Mouse (Mus musculus): ENCODE data around the gene Olfr360. TPM values are rescaled to one million over a fixed set of nuclear protein-coding genes. Genes with fewer than 3 reads are reported as not detected.
"Not testable (repeated sequence)": the region's sequence is repeated elsewhere in the genome, so short reads cannot be mapped to it uniquely, and the experiment has no call there.

The Olfr360 gene
- not detected in 2 replicates for polyA plus RNA-seq (2015; fragmentation: Nextera tagmentation; extraction: Ambion mirVana)

GRCm38 (mm10) chr2:37065446-37065845, at the start of gene Olfr360:
Olfr360 (plus strand) TSS chr2:37065746.
- no peaks in the 10 kb centered on the region for H3K9me3 ChIP-seq (replicated peaks)
- no peak for ATAC-seq (replicated peaks; ENCODE audit: insufficient number of reproducible peaks, insufficient read depth, low FRiP score, low read depth)
- H3K27me3 ChIP-seq, result no peaks in the 10 kb centered on the region
- H3K4me3 ChIP-seq, result no peak within 1 kb of the TSS
- H3K36me3 ChIP-seq, result no peaks in the 10 kb centered on the region
- H3K4me1 ChIP-seq (replicated peaks), result no peaks in the 10 kb centered on the region
- no peak within 1 kb of the TSS for H3K27ac ChIP-seq
- no peak within 1 kb of the TSS for H3K4me2 ChIP-seq
- H3K9ac ChIP-seq, result no peak within 1 kb of the TSS

GRCm38 (mm10) chr2:37089190-37089589, 23.6 kb downstream of the Olfr360 start, which contains the start of gene Olfr361:
Olfr361 (minus strand) TSS chr2:37089290.
- H3K4me2 ChIP-seq; H3K9ac ChIP-seq; H3K9me3 ChIP-seq (replicated peaks); H3K36me3 ChIP-seq; H3K4me3 ChIP-seq; H3K27me3 ChIP-seq; ATAC-seq (replicated peaks; ENCODE audit: insufficient number of reproducible peaks, insufficient read depth, low FRiP score, low read depth); H3K27ac ChIP-seq; H3K4me1 ChIP-seq (replicated peaks): not testable (repeated sequence)
- 47% methylated on average over 1 of the region's 1 CpGs for WGBS

- H3K4me3 ChIP-seq, result no peak within 1 kb of the TSS
- no peak within 1 kb of the TSS for H3K4me2 ChIP-seq
- H3K9ac ChIP-seq, result no peak within 1 kb of the TSS
- H3K9me3 ChIP-seq (replicated peaks), result peaks cover 16% of the 10 kb centered on the region; the same call in 1 of the 2 replicates
- WGBS, result 88% methylated on average over 1 of the region's 1 CpGs
- no peaks in the 10 kb centered on the region for H3K36me3 ChIP-seq
- H3K27me3 ChIP-seq, result no peaks in the 10 kb centered on the region
- no peak within 1 kb of the TSS for H3K27ac ChIP-seq
- no peaks in the 10 kb centered on the region for H3K4me1 ChIP-seq (replicated peaks)
- no peak for ATAC-seq (replicated peaks; ENCODE audit: insufficient number of reproducible peaks, insufficient read depth, low FRiP score, low read depth)
These were observed 52.3 kb downstream of the Olfr360 start, which contains the start of gene Olfr362 for GRCm38 (mm10) chr2:37117810-37118209. Olfr362 (minus strand) TSS chr2:37117910.

Other genes with a start within 250 kb of the Olfr360 start
- not detected in 2 replicates for gene Olfr3, start 248.7 kb upstream of the Olfr360 start, polyA plus RNA-seq (2015; fragmentation: Nextera tagmentation; extraction: Ambion mirVana)
- not detected in 2 replicates for gene Olfr350, start 219.4 kb upstream of the Olfr360 start, polyA plus RNA-seq (2015; fragmentation: Nextera tagmentation; extraction: Ambion mirVana)
- not detected in 2 replicates for gene Olfr351, start 203.1 kb upstream of the Olfr360 start, polyA plus RNA-seq (2015; fragmentation: Nextera tagmentation; extraction: Ambion mirVana)
- gene Olfr352, start 197.3 kb upstream of the Olfr360 start, polyA plus RNA-seq (2015; fragmentation: Nextera tagmentation; extraction: Ambion mirVana), result not detected in 2 replicates
- not detected in 2 replicates for gene Olfr353, start 172.8 kb upstream of the Olfr360 start, polyA plus RNA-seq (2015; fragmentation: Nextera tagmentation; extraction: Ambion mirVana)
- gene Olfr354, start 160.1 kb upstream of the Olfr360 start, polyA plus RNA-seq (2015; fragmentation: Nextera tagmentation; extraction: Ambion mirVana), result not detected in 2 replicates
- not detected in 2 replicates for gene Olfr355, start 136.8 kb upstream of the Olfr360 start, polyA plus RNA-seq (2015; fragmentation: Nextera tagmentation; extraction: Ambion mirVana)
- not detected in 2 replicates for gene Olfr356, start 128.6 kb upstream of the Olfr360 start, polyA plus RNA-seq (2015; fragmentation: Nextera tagmentation; extraction: Ambion mirVana)
- not detected in 2 replicates for gene Olfr357, start 71.9 kb upstream of the Olfr360 start, polyA plus RNA-seq (2015; fragmentation: Nextera tagmentation; extraction: Ambion mirVana)
- not detected in 2 replicates for gene Olfr358, start 56.4 kb upstream of the Olfr360 start, polyA plus RNA-seq (2015; fragmentation: Nextera tagmentation; extraction: Ambion mirVana)
- gene Olfr361, start 23.5 kb downstream of the Olfr360 start, polyA plus RNA-seq (2015; fragmentation: Nextera tagmentation; extraction: Ambion mirVana), result not detected in 2 replicates
- gene Olfr362, start 52.2 kb downstream of the Olfr360 start, polyA plus RNA-seq (2015; fragmentation: Nextera tagmentation; extraction: Ambion mirVana), result not detected in 2 replicates
- not detected in 2 replicates for gene Olfr364-ps1, start 73.6 kb downstream of the Olfr360 start, polyA plus RNA-seq (2015; fragmentation: Nextera tagmentation; extraction: Ambion mirVana)
- gene Olfr365, start 122.5 kb downstream of the Olfr360 start, polyA plus RNA-seq (2015; fragmentation: Nextera tagmentation; extraction: Ambion mirVana), result not detected in 2 replicates
- not detected in 2 replicates for gene Olfr366, start 145.8 kb downstream of the Olfr360 start, polyA plus RNA-seq (2015; fragmentation: Nextera tagmentation; extraction: Ambion mirVana)

Data from heart, embryonic 15.5 days (tissue).